Mouse (Mus musculus) MEL (cell line): ENCODE measurements around the gene Shisa8.

Experiments used
- BHLHE40 ChIP-seq: IDR thresholded peaks from 2 replicates; pipeline ENCODE4 v1.6.1; 2012; ENCODE audit warnings: low read depth, mild to moderate bottlenecking, inconsistent platforms, low read length, improper control_type of control experiment, borderline replicate concordance
- CHD1 ChIP-seq: IDR thresholded peaks from 2 replicates; pipeline ENCODE4 v1.6.1; 2012; ENCODE audit warnings: low read depth, mild to moderate bottlenecking, inconsistent platforms, low read length, improper control_type of control experiment
- CTCF ChIP-seq, 3 experiments: IDR thresholded peaks in 2 of 3; conservative IDR thresholded peaks in 1 of 3; 2 replicates each; pipeline ENCODE4 v1.5.1; 2011 to 2012; ENCODE audit warnings: low read length in 3 of 3, low read depth in 2 of 3, mild to moderate bottlenecking in 2 of 3, improper control_type of control experiment in 1 of 3, inconsistent platforms in 1 of 3, mixed read lengths in 1 of 3, moderate library complexity in 1 of 3; ENCODE audit not compliant: control insufficient read depth in 1 of 3, insufficient read depth in 1 of 3, poor library complexity in 1 of 3, severe bottlenecking in 1 of 3
- EP300 ChIP-seq, 2 experiments: IDR thresholded peaks; 2 replicates each; pipeline ENCODE4 v1.6.1; 2011; ENCODE audit warnings: improper control_type of control experiment in 2 of 2, low read length in 2 of 2, low read depth in 1 of 2, mild to moderate bottlenecking in 1 of 2
- KAT2A ChIP-seq: conservative IDR thresholded peaks from 2 replicates; pipeline ENCODE4 v1.6.1; 2012; ENCODE audit warnings: low read depth, low read length, improper control_type of control experiment, inconsistent platforms
- MYB ChIP-seq: IDR thresholded peaks from 2 replicates; pipeline ENCODE4 v1.6.1; 2011; ENCODE audit warnings: mild to moderate bottlenecking, low read depth, low read length, improper control_type of control experiment
- POLR2A ChIP-seq, 2 experiments: IDR thresholded peaks; 2 replicates each; pipeline ENCODE4 v1.6.1; 2011 to 2012; ENCODE audit warnings: low read length in 2 of 2, mild to moderate bottlenecking in 2 of 2, control low read depth in 1 of 2, improper control_type of control experiment in 1 of 2, low read depth in 1 of 2, moderate library complexity in 1 of 2; ENCODE audit not compliant: control insufficient read depth in 1 of 2, insufficient read depth in 1 of 2, poor library complexity in 1 of 2
- POLR2AphosphoS5 ChIP-seq: IDR thresholded peaks from 2 replicates; pipeline ENCODE4 v1.6.1; 2012; ENCODE audit warnings: low read depth, borderline replicate concordance, mild to moderate bottlenecking, inconsistent platforms, low read length, moderate library complexity, mixed read lengths
- RAD21 ChIP-seq: IDR thresholded peaks from 2 replicates; pipeline ENCODE4 v1.6.1; 2011; ENCODE audit warnings: mild to moderate bottlenecking, low read depth, low read length, improper control_type of control experiment
- TAL1 ChIP-seq: IDR thresholded peaks from 2 replicates; pipeline ENCODE4 v1.6.1; 2012; ENCODE audit warnings: mild to moderate bottlenecking, inconsistent platforms, low read length, moderate library complexity, mixed read lengths
- TCF12 ChIP-seq: IDR thresholded peaks from 2 replicates; pipeline ENCODE4 v1.6.1; 2014; ENCODE audit warnings: low read depth, mild to moderate bottlenecking, inconsistent platforms, low read length, improper control_type of control experiment, moderate library complexity
- USF1 ChIP-seq: IDR thresholded peaks from 2 replicates; pipeline ENCODE4 v1.6.1; 2014; ENCODE audit warnings: low read depth, mild to moderate bottlenecking, inconsistent platforms, low read length, improper control_type of control experiment, moderate library complexity

DNA sequence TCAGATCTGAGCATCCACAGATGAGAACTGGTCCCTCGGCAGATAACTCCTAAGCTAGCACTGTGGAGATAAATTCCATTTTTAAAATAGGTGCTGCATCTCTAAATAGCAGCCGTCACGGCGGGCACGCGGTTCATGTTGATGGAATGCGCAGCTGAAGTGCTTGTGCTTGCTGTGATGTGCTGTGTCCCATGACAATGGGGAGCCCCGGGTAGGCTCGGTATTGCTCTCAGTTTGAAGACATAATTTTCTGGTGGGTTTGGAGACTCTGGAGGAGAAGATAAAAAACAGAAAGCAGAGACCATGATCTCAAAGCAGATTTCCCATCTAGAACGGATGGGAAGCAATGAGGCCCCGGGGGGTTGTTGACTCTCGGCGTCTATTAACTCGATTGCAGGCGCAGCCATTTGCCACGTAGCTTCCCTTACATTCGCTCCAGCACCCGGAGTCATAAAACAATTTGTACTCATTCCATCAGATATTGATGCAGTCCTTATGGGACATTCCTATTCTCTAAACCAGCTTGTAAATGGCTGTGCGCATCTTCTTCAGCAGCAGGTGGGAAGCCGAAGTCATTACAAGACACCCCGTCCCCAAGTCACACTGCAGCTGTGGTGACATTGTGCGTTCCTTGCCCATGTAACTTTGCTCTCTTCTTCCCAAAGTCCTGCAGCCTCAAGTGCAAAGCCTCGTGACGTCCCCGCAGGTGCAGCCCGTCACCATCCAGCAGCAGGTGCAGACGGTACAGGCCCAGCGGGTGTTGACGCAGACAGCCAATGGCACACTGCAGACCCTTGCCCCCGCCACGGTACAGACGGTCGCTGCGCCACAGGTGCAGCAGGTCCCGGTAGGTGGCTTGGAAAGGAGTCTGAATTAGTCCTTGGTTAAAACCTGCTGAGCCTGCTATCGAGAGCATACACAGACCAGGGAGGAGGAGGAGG, 41.9 kb downstream of the Shisa8 start:
- TF ChIP-seq TCF12 (no peak), BHLHE40 (no peak), MYB (no peak), CTCF (IDR thresholded peaks at IDR 0.05 in 2 of 3, conservative IDR thresholded peaks at IDR 0.05 in 1 of 3; ENCODE audit: control insufficient read depth in 1 of 3, insufficient read depth in 1 of 3, low read depth in 2 of 3, low read length in 3 of 3, poor library complexity in 1 of 3, severe bottlenecking in 1 of 3) (no peak), TAL1 (no peak), CHD1 (no peak), EP300 (IDR thresholded peaks at IDR 0.05; ENCODE audit: low read depth in 1 of 2, low read length in 2 of 2) (no peak), KAT2A (no peak), POLR2A (IDR thresholded peaks at IDR 0.05; ENCODE audit: control insufficient read depth in 1 of 2, insufficient read depth in 1 of 2, low read depth in 1 of 2, low read length in 2 of 2, poor library complexity in 1 of 2) (no peak), POLR2AphosphoS5 (no peak), RAD21 (no peak), USF1 (no peak)
